Mouse (Mus musculus): Measurements from ENCODE around the gene Slc6a20a. TPM values are rescaled to one million over a fixed set of nuclear protein-coding genes. Genes with fewer than 3 reads are reported as not detected.

The Slc6a20a gene
- total RNA-seq, 2 experiments from 2014 or later, result 20.8 TPM

- no peak for DNase-seq (ENCODE audit: low spot score in 2 of 2)
- intact Hi-C loops (cut with DNase I), result no loop called here
These were observed 28.7 kb downstream of the Slc6a20a start for GRCm38 (mm10) chr9:123649785-123650511.

DNA sequence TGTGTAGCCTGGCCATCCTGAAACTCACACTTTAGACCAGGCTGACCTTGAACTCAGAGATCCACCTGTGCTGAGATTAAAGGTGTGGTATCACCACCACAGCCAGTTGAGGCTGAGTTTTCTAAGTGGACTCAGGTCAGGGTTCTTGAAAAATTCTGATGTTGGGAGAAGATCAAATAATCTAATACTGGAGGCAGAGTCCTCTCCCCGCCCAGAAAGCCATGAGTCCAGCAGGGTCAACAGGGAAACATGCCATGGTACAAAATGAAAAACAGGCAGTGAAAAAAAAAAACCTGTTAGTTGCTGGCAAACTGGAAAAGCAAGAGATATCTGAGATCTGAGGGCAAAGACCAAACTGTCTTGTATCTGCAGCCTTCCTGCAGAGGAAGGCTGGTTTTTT is 38.6 kb downstream of the Slc6a20a start:
- intact Hi-C loops (cut with DNase I), result no loop called here
- DNase-seq (ENCODE audit: low spot score in 2 of 2), result no peak

GRCm38 (mm10) chr9:123638668-123639089 is 40.0 kb downstream of the Slc6a20a start:
- DNase-seq (ENCODE audit: low spot score in 2 of 2), result peak; percentile 57 to 63
- intact Hi-C loops (cut with DNase I), result loop anchor here (5.0 kb wide), 2 partner anchors 69 to 159 kb away; no protein-coding TSS in a partner anchor

DNA sequence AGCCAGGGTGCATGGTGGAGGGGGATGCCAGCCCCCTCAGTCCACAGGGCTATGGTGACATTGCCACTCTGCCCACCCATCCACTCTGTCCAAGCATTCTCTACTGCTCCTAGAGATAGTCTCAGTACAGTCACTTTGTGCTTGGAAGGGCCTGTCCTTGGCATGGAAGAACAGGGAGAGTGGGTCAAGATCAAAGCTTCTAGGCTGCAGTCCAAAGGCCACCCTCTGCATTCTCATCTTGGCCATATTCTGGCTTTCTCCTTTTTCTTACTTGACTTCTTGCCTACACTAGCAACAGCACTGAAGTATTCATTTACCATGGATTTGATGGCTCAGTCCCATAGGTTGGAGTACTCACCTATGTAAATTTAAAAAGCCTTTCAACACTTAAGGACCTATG is 40.5 kb downstream of the Slc6a20a start:
- intact Hi-C loops (cut with DNase I), result loop anchor here (5.0 kb wide), 2 partner anchors 69 to 159 kb away; no protein-coding TSS in a partner anchor
- DNase-seq (ENCODE audit: low spot score in 2 of 2), result no peak

DNA sequence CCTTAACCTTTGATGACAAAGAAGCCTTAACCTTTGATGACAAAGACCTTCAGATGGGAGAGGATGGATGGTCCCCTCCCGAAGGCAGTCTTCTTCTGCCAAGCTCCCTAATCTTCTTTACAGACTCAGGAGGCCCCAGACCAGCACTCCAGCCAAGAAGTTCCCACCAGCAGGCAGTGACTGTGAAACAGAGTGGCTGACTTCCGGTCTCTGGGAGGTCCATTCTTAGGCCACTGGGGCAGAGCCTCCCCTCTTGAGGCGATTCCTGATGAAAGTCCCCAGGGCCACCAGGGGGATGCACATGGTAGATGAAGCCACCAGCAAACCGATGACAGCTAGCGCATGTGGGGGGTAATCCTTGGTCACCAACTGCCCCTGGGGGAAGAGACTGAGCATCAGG is 41.9 kb downstream of the Slc6a20a start:
- intact Hi-C loops (cut with DNase I), result loop anchor here (5.0 kb wide), 2 partner anchors 71 to 161 kb away; no protein-coding TSS in a partner anchor
- DNase-seq (ENCODE audit: low spot score in 2 of 2), result no peak

GRCm38 (mm10) chr9:123632993-123633392 is 45.7 kb downstream of the Slc6a20a start:
- no peak for DNase-seq (ENCODE audit: low spot score in 2 of 2)
- intact Hi-C loops (cut with DNase I), result no loop called here

DNA sequence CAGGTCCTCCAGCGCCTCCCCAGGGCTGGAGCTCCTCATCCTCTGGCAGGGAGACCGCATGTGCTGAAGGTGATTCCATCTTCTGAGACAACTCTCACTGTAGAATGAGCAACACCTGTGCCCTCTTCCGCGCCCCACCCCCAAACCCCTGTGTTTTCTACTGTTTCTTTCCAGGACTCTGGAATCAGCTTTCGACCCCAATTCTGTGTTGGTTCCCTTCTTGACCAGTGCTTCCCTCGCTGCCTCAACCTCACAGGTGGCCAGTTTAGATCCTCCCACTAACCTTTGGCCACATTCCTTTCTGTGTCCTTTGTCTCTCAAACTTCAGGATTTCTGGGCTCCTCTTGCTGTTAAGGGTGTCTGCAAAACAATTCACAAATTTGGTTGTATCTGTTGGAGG is 46.4 kb downstream of the Slc6a20a start, which contains the start of gene Slc6a20b:
Slc6a20b (minus strand) TSS at position 285 of the 400 bp plus-strand sequence.
- DNase-seq (ENCODE audit: low spot score in 2 of 2), result no peak
- intact Hi-C loops (cut with DNase I), result no loop called here

DNA sequence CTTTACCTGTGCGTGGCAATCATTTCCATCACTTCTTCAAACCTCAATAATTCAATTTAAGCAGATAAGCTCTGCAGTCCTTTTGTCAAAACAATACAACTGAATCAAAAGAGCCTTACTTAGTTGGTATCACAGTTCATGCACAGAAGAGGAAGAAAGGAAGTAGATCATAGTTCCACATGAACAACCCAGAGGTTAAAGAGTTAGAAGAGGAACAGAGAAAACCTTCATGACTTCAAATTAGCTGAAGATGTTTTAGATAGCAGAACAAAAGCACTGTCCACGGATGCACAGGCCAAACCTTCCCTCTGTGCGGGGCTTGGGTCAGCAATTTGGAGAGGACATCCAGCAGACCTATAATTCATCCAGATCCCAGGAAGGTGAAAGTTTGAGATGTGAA is 47.0 kb downstream of the Slc6a20a start:
- intact Hi-C loops (cut with DNase I), result no loop called here
- no peak for DNase-seq (ENCODE audit: low spot score in 2 of 2)

- intact Hi-C loops (cut with DNase I), result no loop called here
- DNase-seq (ENCODE audit: low spot score in 2 of 2), result no peak
These were observed 52.9 kb downstream of the Slc6a20a start for GRCm38 (mm10) chr9:123625821-123626220.

DNA sequence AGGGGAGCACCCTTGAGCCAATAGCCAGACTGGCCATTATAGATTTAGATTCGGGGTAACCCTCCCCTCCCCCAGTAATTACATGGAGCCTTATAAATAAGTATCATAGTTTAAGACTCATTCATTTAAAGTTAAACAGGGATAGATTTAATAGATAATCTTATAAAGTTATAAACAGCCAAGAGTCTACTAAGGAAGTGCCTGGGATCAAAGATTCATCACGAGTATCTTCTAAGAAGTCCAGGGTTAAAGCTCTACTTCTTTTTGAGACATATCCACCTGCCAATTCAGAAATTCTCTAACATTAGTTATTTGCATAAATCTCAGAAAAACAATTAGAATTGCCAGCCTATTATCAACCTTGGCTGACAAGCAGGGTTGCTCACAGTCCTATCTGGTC is 53.9 kb downstream of the Slc6a20a start:
- intact Hi-C loops (cut with DNase I), result no loop called here
- DNase-seq (ENCODE audit: low spot score in 2 of 2), result no peak

DNA sequence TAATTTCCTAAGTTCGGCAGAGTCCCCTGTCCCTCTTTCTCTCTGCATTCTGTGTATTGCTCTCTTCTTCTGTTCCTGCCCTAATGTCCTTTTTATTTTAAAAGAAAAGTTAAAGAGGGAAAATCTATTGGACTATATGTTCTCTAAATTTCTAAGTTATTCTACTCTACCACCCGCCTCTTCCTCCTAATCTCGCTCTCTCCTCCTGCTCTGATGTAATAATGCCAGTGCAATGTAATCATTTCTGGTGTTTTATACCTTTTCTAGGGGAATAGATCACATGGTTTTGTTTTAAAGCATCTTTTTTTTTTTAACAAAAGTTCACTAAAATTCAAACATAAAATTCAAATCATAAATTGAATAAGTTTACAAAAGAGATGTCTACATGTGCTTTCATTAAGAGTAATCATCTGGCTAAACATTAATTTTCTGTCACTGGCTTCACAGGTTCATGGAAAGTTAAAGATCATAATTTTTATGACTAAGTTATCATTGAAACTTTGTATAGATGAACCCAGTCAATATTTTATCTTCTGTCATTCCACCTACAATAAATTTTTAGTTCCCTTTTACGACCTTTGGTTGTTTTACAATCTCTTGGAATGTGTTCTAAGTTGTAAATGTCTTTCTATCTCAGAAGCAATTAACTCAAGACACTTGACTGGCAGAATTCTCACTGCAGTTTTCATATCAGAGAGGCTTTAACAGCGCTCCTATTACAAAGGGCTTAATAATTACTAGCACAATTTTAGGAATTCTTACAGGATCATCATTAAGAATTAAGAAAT is 58.2 kb downstream of the Slc6a20a start:
- intact Hi-C loops (cut with DNase I), result no loop called here
- no peak for DNase-seq (ENCODE audit: low spot score in 2 of 2)

GRCm38 (mm10) chr9:123601529-123601928 is 77.2 kb downstream of the Slc6a20a start:
- no peak for DNase-seq (ENCODE audit: low spot score in 2 of 2)
- intact Hi-C loops (cut with DNase I), result no loop called here

DNA sequence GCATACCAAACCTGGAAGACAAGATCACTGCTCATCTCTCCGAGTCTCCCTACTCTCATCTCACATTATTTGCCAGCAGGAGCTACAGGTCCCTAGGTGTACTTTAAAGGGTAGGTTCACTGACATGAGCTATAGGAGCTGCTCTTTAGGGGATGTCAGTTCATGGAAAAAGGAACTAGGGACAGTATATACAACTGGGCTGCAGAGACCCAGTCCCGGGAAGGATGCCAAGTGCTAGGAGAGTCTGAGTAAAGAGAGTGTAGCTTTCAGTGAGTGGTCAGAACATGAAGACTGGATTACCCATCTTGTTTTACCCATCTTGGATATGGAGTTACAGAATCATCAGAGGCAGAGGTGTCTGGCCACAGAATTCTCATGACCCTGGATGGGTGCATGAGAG is 81.3 kb downstream of the Slc6a20a start:
- intact Hi-C loops (cut with DNase I), result no loop called here
- DNase-seq (ENCODE audit: low spot score in 2 of 2), result no peak

- intact Hi-C loops (cut with DNase I), result no loop called here
- no peak for DNase-seq (ENCODE audit: low spot score in 2 of 2)
These were observed 81.8 kb downstream of the Slc6a20a start for GRCm38 (mm10) chr9:123596910-123597309.

DNA sequence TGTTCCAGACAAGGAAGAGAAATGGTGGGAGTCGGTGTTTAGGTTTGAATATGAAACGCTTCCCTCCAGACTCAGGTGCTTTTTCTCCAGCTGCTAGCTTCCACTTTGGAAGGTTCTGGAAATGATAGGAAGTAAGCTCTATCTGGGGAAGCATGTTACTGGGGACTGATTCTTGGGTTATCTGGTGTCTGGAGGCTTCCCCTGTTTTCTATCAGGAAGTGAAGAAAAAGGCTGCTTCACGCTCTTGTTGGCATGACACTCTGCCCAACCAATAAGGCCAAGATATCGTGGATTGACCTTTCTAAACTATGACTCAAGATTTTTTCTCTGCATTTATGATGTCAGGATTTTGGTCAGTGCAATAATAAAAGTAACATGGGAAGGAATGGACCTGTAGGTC is 83.5 kb downstream of the Slc6a20a start:
- intact Hi-C loops (cut with DNase I), result no loop called here
- DNase-seq (ENCODE audit: low spot score in 2 of 2), result no peak

DNA sequence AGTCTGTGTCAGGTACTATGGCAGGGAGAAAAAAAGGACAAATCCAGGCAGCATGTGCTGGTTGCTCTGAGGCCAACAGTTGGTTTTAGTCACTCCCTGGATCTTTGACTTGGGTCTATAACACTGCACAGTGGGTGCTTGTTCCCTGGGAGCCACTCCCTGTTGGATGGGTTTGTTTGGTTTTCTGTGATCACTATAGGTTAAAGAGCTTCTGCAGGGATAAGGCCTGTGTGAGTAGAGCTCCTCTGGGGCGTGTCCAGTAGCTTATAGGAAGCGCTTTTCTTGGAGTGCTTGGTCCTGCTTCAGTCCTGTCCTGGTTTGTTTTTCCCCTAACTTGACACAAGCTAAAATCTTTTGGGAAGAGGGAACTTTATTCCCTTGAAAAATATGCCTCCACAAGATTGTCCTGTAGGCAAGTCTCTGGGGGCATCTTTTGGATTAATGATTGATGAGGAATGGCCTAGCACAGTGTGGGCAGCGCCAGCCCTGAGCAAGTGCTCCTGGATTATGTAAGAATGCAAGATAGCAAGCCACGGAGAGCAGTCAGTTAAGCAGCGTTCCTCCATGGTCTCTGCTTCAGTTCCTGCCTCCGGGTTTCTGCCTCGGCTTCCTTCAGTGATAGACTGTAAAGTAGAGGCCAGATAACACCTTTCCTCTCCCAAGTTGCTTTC is 89.3 kb downstream of the Slc6a20a start:
- no peak for DNase-seq (ENCODE audit: low spot score in 2 of 2)
- intact Hi-C loops (cut with DNase I), result no loop called here
